Mouse (Mus musculus) myocyte (in vitro differentiated cells): ENCODE data around the gene Lpp. TPM values are rescaled to one million over a fixed set of nuclear protein-coding genes. Genes with fewer than 3 reads are reported as not detected.

ENCODE experiments used
- H3K27me3 ChIP-seq: one replicate; pipeline ENCODE4 v1.6.1; 2011; ENCODE audit not compliant: control insufficient read depth, insufficient read depth, insufficient read length
- H3K36me3 ChIP-seq: one replicate; pipeline ENCODE4 v1.6.1; 2011; ENCODE audit not compliant: control insufficient read depth, insufficient read depth
- H3K4me2 ChIP-seq: one replicate; pipeline ENCODE4 v1.6.1; 2011; ENCODE audit warnings: low read depth, control low read depth
- H3K4me3 ChIP-seq: one replicate; pipeline ENCODE4 v1.5.1; 2011; ENCODE audit warnings: mild to moderate bottlenecking, control low read depth, moderate library complexity
- H3K79me2 ChIP-seq: one replicate; pipeline ENCODE4 v1.6.1; 2011; ENCODE audit not compliant: control insufficient read depth, insufficient read depth
- H3ac ChIP-seq: one replicate; pipeline ENCODE4 v1.6.1; 2011; ENCODE audit not compliant: control insufficient read depth, insufficient read length
- CEBPB ChIP-seq: IDR thresholded peaks from 2 replicates; pipeline ENCODE4 v1.6.1; 2011; ENCODE audit warnings: mild to moderate bottlenecking, moderate library complexity; ENCODE audit not compliant: poor library complexity, insufficient read depth, severe bottlenecking
- E2F4 ChIP-seq: IDR thresholded peaks from one replicate; pipeline ENCODE4 v1.6.1; 2011; ENCODE audit warnings: mild to moderate bottlenecking, control low read depth, moderate library complexity; ENCODE audit not compliant: insufficient read depth
- MAX ChIP-seq: IDR thresholded peaks from one replicate; pipeline ENCODE4 v1.6.1; 2011; ENCODE audit warnings: low read depth, mild to moderate bottlenecking, control low read depth
- MYOD1 ChIP-seq, 3 experiments: IDR thresholded peaks; one replicate each; pipeline ENCODE4 v1.6.1; 2011; ENCODE audit warnings: control low read depth in 2 of 3, low read depth in 2 of 3, mild to moderate bottlenecking in 2 of 3, moderate library complexity in 1 of 3; ENCODE audit not compliant: insufficient read length in 2 of 3, control insufficient read depth in 1 of 3
- MYOG ChIP-seq, 3 experiments: IDR thresholded peaks; one replicate each; pipeline ENCODE4 v1.6.1; 2011; ENCODE audit warnings: control low read depth in 2 of 3, low read depth in 2 of 3, mild to moderate bottlenecking in 2 of 3; ENCODE audit not compliant: insufficient read length in 2 of 3, control insufficient read depth in 1 of 3, insufficient read depth in 1 of 3
- POLR2A ChIP-seq: IDR thresholded peaks from one replicate; pipeline ENCODE4 v1.6.1; 2011; ENCODE audit warnings: low read depth, mild to moderate bottlenecking, control low read depth, moderate library complexity; ENCODE audit not compliant: insufficient read length
- POLR2AphosphoS2 ChIP-seq: IDR thresholded peaks from one replicate; pipeline ENCODE4 v1.6.1; 2011; ENCODE audit warnings: low read depth, control low read depth; ENCODE audit not compliant: insufficient read length
- REST ChIP-seq: IDR thresholded peaks from one replicate; pipeline ENCODE4 v1.6.1; 2011; ENCODE audit warnings: mild to moderate bottlenecking, control low read depth, moderate library complexity; ENCODE audit not compliant: insufficient read depth, insufficient read length
- SRF ChIP-seq: IDR thresholded peaks from one replicate; pipeline ENCODE4 v1.6.1; 2011; ENCODE audit warnings: low read depth; ENCODE audit not compliant: control insufficient read depth, insufficient read length
- TCF12 ChIP-seq: IDR thresholded peaks from one replicate; pipeline ENCODE4 v1.6.1; 2011; ENCODE audit warnings: mild to moderate bottlenecking, control low read depth; ENCODE audit not compliant: poor library complexity, insufficient read depth, severe bottlenecking
- TCF3 ChIP-seq: IDR thresholded peaks from one replicate; pipeline ENCODE4 v1.6.1; 2011; ENCODE audit warnings: low read depth, control low read depth; ENCODE audit not compliant: insufficient read length
- USF1 ChIP-seq: IDR thresholded peaks from one replicate; pipeline ENCODE4 v1.6.1; 2011; ENCODE audit warnings: low read depth, mild to moderate bottlenecking, control low read depth, moderate library complexity
- polyA plus RNA-seq: library from polyadenylated mRNA; unstranded; fragments of >200 nt; fragmentation: generic; extraction: Trizol; gene quantifications from one replicate; pipeline ENCODE4 v1.2.1, GENCODE M21; 2012; ENCODE audit warnings: missing spikeins

Lpp gene
- polyA plus RNA-seq, 1 experiment, result 4.8 TPM

DNA sequence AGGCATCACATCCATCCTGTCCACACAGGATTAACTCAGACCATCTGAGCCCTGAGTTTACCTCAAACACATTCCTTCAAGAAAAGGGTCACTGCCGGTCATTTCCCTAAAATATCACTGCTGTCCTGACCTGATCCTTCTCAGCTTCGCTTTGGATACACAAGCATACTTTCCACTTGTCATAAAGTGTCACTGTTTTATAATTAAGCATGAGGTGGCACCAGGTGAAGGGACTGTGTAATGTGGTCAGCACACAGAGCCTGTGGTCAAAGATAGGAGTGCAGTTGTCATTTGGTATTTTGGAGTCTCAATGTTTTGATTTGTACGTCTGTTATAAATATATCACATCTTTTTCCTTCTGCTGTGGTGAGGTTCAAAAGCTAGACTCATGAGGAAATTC is 395.7 kb downstream of the Lpp start:
- Histone ChIP-seq H3K4me3 (no peak overlapping the region), H3K27me3 (no peaks in the 10 kb centered on the region), H3K79me2 (no peaks in the 10 kb centered on the region), H3K36me3 (no peaks in the 10 kb centered on the region), H3K4me2 (no peak overlapping the region), H3ac (no peak overlapping the region)
- TF ChIP-seq MYOG (IDR thresholded peaks at IDR 0.05; ENCODE audit: control insufficient read depth in 1 of 3, insufficient read depth in 1 of 3, insufficient read length in 2 of 3, low read depth in 2 of 3) (peak in 2 of 3 experiments; percentile 2 to 90), E2F4 (no peak), TCF3 (no peak), POLR2A (no peak), USF1 (no peak), MAX (no peak), CEBPB (no peak), SRF (no peak), TCF12 (peak; percentile 67), MYOD1 (IDR thresholded peaks at IDR 0.05; ENCODE audit: control insufficient read depth in 1 of 3, insufficient read length in 2 of 3, low read depth in 2 of 3) (peak in 2 of 3 experiments; percentile 45 to 62), REST (no peak), POLR2AphosphoS2 (no peak)

DNA sequence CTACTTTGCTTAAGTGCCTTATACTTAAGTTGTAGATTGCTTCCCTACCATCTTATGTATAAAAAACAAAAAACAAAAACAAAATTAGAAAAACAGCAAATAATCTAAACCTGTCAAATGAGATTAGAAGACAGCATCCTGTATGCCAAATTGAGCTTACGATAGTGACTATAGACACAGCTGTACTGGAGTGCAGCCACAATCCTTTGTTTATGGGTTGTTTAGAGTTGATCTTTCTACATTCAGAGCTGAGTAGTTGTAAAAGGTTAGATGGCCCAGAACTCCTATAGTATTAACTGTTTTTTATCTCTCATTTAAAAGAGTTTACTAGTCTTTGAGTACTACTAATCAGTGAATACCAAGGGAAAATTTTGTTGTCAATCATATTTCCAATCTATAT is 398.1 kb downstream of the Lpp start:
- Histone ChIP-seq H3ac (no peak overlapping the region), H3K36me3 (no peaks in the 10 kb centered on the region), H3K4me3 (no peak overlapping the region), H3K27me3 (no peaks in the 10 kb centered on the region), H3K4me2 (no peak overlapping the region), H3K79me2 (no peaks in the 10 kb centered on the region)
- TF ChIP-seq TCF3 (no peak), MAX (no peak), TCF12 (no peak), MYOG (IDR thresholded peaks at IDR 0.05; ENCODE audit: control insufficient read depth in 1 of 3, insufficient read depth in 1 of 3, insufficient read length in 2 of 3, low read depth in 2 of 3) (no peak), POLR2AphosphoS2 (no peak), REST (no peak), POLR2A (no peak), E2F4 (no peak), SRF (no peak), MYOD1 (IDR thresholded peaks at IDR 0.05; ENCODE audit: control insufficient read depth in 1 of 3, insufficient read length in 2 of 3, low read depth in 2 of 3) (no peak)

DNA sequence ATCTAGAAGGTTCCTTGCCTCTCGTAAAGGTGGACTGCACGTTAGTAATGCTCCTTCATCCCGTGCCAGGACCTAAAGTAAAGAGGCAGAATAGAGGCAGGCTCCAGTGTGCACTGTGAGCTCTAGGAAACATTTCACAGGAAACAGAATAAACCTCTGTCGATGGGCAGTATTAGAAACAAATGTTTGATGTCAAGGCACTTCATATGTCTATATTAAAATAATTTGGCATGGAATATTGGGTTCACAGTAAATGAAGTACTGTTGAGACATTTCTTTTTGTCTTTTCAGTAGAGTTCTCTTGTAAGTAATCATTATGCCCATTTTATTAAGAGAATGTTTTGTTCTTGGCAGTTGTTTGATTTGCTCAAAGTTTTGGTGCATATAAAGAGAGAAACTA is 398.7 kb downstream of the Lpp start:
- Histone ChIP-seq H3K27me3 (no peaks in the 10 kb centered on the region), H3K4me3 (no peak overlapping the region), H3K79me2 (no peaks in the 10 kb centered on the region), H3ac (no peak overlapping the region), H3K4me2 (no peak overlapping the region), H3K36me3 (no peaks in the 10 kb centered on the region)
- TF ChIP-seq REST, result no peak
- no peak for TF ChIP-seq POLR2AphosphoS2
- no peak for TF ChIP-seq MYOG (IDR thresholded peaks at IDR 0.05; ENCODE audit: control insufficient read depth in 1 of 3, insufficient read depth in 1 of 3, insufficient read length in 2 of 3, low read depth in 2 of 3)
- TF ChIP-seq USF1, result no peak
- TF ChIP-seq E2F4, result no peak
- no peak for TF ChIP-seq MAX
- no peak for TF ChIP-seq MYOD1 (IDR thresholded peaks at IDR 0.05; ENCODE audit: control insufficient read depth in 1 of 3, insufficient read length in 2 of 3, low read depth in 2 of 3)
- no peak for TF ChIP-seq TCF12
- no peak for TF ChIP-seq POLR2A
- no peak for TF ChIP-seq CEBPB
- TF ChIP-seq SRF, result no peak
- TF ChIP-seq TCF3, result no peak

DNA sequence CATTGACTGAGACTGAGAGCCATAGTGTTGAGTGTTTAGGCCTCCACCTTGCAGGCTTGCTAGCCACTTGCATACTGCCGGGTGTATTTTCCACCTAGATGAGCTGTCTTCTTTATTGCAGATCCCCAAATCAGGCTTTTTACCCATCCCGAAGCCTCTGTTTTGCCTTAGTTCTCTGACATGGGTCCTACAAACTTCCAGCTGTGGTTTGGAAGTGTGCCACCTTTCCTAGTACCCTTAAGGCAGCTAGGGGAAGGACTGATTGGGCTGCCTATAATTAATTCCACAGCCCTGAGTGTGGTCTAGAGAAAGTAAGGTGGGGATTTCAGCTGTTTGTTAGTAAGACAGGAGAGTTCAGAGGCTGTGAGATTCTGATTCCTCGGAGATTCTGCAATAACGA is 399.5 kb downstream of the Lpp start:
- H3ac ChIP-seq, result no peak overlapping the region

DNA sequence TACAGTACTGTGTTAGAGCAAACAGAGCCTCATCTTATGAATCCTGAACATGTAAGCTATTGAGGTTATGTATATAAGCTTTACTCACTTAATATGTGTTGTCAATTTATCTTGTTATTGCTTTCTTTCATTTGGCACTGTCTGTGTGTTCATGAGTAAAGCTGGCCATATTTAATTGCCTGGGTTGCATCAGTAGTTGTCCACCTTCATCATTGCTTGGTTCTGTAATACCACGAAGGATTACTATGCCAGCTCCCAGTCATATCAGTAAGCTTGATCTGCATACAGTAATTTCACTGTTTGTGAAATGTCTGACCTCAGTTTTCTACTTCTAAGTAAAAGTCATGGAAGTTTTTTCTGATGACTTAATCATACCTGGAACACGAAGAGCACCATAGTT is 401.4 kb downstream of the Lpp start:
- Histone ChIP-seq H3K4me2 (no peak overlapping the region), H3ac (no peak overlapping the region), H3K79me2 (no peaks in the 10 kb centered on the region), H3K4me3 (no peak overlapping the region), H3K27me3 (no peaks in the 10 kb centered on the region), H3K36me3 (no peaks in the 10 kb centered on the region)
- TF ChIP-seq MYOG (IDR thresholded peaks at IDR 0.05; ENCODE audit: control insufficient read depth in 1 of 3, insufficient read depth in 1 of 3, insufficient read length in 2 of 3, low read depth in 2 of 3), result no peak

More for the DNA sequence above, 399.5 kb downstream of the Lpp start:
- no peak for TF ChIP-seq TCF12
- TF ChIP-seq E2F4, result no peak
- TF ChIP-seq POLR2A, result no peak
- no peak for TF ChIP-seq CEBPB
- no peak for TF ChIP-seq MAX
- no peak for TF ChIP-seq MYOG (IDR thresholded peaks at IDR 0.05; ENCODE audit: control insufficient read depth in 1 of 3, insufficient read depth in 1 of 3, insufficient read length in 2 of 3, low read depth in 2 of 3)
- no peak for TF ChIP-seq USF1
- no peak for TF ChIP-seq SRF
- no peak for TF ChIP-seq MYOD1 (IDR thresholded peaks at IDR 0.05; ENCODE audit: control insufficient read depth in 1 of 3, insufficient read length in 2 of 3, low read depth in 2 of 3)
- no peak for TF ChIP-seq POLR2AphosphoS2
- no peak for TF ChIP-seq REST
- TF ChIP-seq TCF3, result no peak
- Histone ChIP-seq H3K79me2 (no peaks in the 10 kb centered on the region), H3K36me3 (no peaks in the 10 kb centered on the region), H3K4me3 (no peak overlapping the region), H3K27me3 (no peaks in the 10 kb centered on the region), H3K4me2 (no peak overlapping the region)
